Mouse (Mus musculus) CH12.LX (cell line): ENCODE results near the gene Arhgef40. TPM values are rescaled to one million over a fixed set of nuclear protein-coding genes. Genes with fewer than 3 reads are reported as not detected.
A peak's percentile ranks its signal among the peaks of the same experiment; 100 is the strongest.

Experiments
- DNase-seq: peaks from one replicate; pipeline ENCODE4 v3.0.0-alpha.2; 2013; ENCODE audit errors: extremely low read depth
- H3K27ac ChIP-seq: 2 replicates; pipeline ENCODE4 v1.5.1; 2012; ENCODE audit warnings: low read depth, mild to moderate bottlenecking, control low read depth, moderate library complexity; ENCODE audit not compliant: insufficient read depth
- H3K27me3 ChIP-seq: replicated peaks from 2 replicates; pipeline ENCODE3; 2012; ENCODE audit warnings: inconsistent platforms
- H3K36me3 ChIP-seq, 2 experiments: replicated peaks in 1 of 2; 2 replicates each; pipeline versions ENCODE3 to v1.6.1; 2012; ENCODE audit warnings: inconsistent platforms in 1 of 2, low read length in 1 of 2, mild to moderate bottlenecking in 1 of 2, mixed read lengths in 1 of 2, moderate library complexity in 1 of 2; ENCODE audit not compliant: control insufficient read depth in 1 of 2, insufficient read depth in 1 of 2
- H3K4me1 ChIP-seq, 2 experiments: 2 replicates each; pipeline ENCODE4 v1.6.1; 2012; ENCODE audit warnings: inconsistent platforms in 1 of 2, moderate library complexity in 1 of 2; ENCODE audit not compliant: insufficient read depth in 2 of 2, control insufficient read depth in 1 of 2
- H3K4me2 ChIP-seq: 2 replicates; pipeline ENCODE4 v1.6.1; 2012; ENCODE audit warnings: low read depth, mild to moderate bottlenecking, control low read depth; ENCODE audit not compliant: poor library complexity, insufficient read depth, severe bottlenecking
- H3K4me3 ChIP-seq, 3 experiments: fragments of 150-350 bp in 1 of 3; sonication (generic) in 1 of 3; replicated peaks in 1 of 3; 2 replicates each; pipeline versions ENCODE3 to v1.5.1; 2011 to 2012; ENCODE audit warnings: low read depth in 2 of 3, low read length in 2 of 3, mild to moderate bottlenecking in 2 of 3, moderate library complexity in 2 of 3, control low read depth in 1 of 3, improper control_type of control experiment in 1 of 3, inconsistent platforms in 1 of 3, mixed read lengths in 1 of 3; ENCODE audit not compliant: poor library complexity in 1 of 3
- H3K79me2 ChIP-seq: replicated peaks from 2 replicates; pipeline ENCODE4 v1.6.1; 2012; ENCODE audit warnings: mild to moderate bottlenecking, moderate library complexity; ENCODE audit not compliant: control insufficient read depth, poor library complexity, insufficient read depth, severe bottlenecking; ENCODE audit errors: extremely low read depth
- H3K9ac ChIP-seq: 2 replicates; pipeline ENCODE4 v1.6.1; 2012; ENCODE audit warnings: low read depth, mild to moderate bottlenecking, control low read depth, moderate library complexity; ENCODE audit not compliant: insufficient read depth
- H3K9me3 ChIP-seq: replicated peaks from 2 replicates; pipeline ENCODE3; 2012; ENCODE audit warnings: low read length, inconsistent platforms, mixed read lengths
- BHLHE40 ChIP-seq: IDR thresholded peaks from 2 replicates; pipeline ENCODE4 v1.6.1; 2011; ENCODE audit warnings: mild to moderate bottlenecking, low read depth, low read length, improper control_type of control experiment
- CHD2 ChIP-seq: IDR thresholded peaks from 2 replicates; pipeline ENCODE4 v1.6.1; 2011; ENCODE audit warnings: low read length, improper control_type of control experiment
- CTCF ChIP-seq, 2 experiments: IDR thresholded peaks in 1 of 2; conservative IDR thresholded peaks in 1 of 2; 2 replicates each; pipeline ENCODE4 v1.5.1; 2011 to 2012; ENCODE audit warnings: low read depth in 2 of 2, low read length in 2 of 2, improper control_type of control experiment in 1 of 2, inconsistent platforms in 1 of 2, mild to moderate bottlenecking in 1 of 2, moderate library complexity in 1 of 2
- E2F4 ChIP-seq: IDR thresholded peaks from 2 replicates; pipeline ENCODE4 v1.6.1; 2011; ENCODE audit warnings: low read depth, low read length, improper control_type of control experiment; ENCODE audit not compliant: insufficient replicate concordance
- EP300 ChIP-seq: IDR thresholded peaks from 2 replicates; pipeline ENCODE4 v1.6.1; 2011; ENCODE audit warnings: low read length, improper control_type of control experiment
- ETS1 ChIP-seq: conservative IDR thresholded peaks from 2 replicates; pipeline ENCODE4 v1.6.1; 2012; ENCODE audit warnings: low read depth, mild to moderate bottlenecking, inconsistent platforms, low read length, improper control_type of control experiment, moderate library complexity
- GABPA ChIP-seq: IDR thresholded peaks from 2 replicates; pipeline ENCODE4 v1.6.1; 2012; ENCODE audit warnings: low read depth, low read length, improper control_type of control experiment, inconsistent platforms; ENCODE audit not compliant: insufficient replicate concordance
- IRF4 ChIP-seq: IDR thresholded peaks from 2 replicates; pipeline ENCODE4 v1.6.1; 2014; ENCODE audit warnings: low read depth, mild to moderate bottlenecking, inconsistent platforms, low read length, improper control_type of control experiment
- JUND ChIP-seq: conservative IDR thresholded peaks from 2 replicates; pipeline ENCODE4 v1.6.1; 2011; ENCODE audit warnings: low read depth, low read length, improper control_type of control experiment
- MAFK ChIP-seq: IDR thresholded peaks from 2 replicates; pipeline ENCODE4 v1.6.1; 2011; ENCODE audit warnings: low read length, improper control_type of control experiment; ENCODE audit not compliant: insufficient replicate concordance
- MAZ ChIP-seq: IDR thresholded peaks from 2 replicates; pipeline ENCODE4 v1.6.1; 2012; ENCODE audit warnings: low read depth, mild to moderate bottlenecking, inconsistent platforms, low read length, improper control_type of control experiment, moderate library complexity
- MEF2A ChIP-seq: IDR thresholded peaks from 2 replicates; pipeline ENCODE4 v1.6.1; 2014; ENCODE audit warnings: low read depth, mild to moderate bottlenecking, inconsistent platforms, low read length, improper control_type of control experiment, borderline replicate concordance
- MYC ChIP-seq: IDR thresholded peaks from 2 replicates; pipeline ENCODE4 v1.6.1; 2011; ENCODE audit warnings: low read depth, mild to moderate bottlenecking, improper control_type of control experiment, low read length
- PAX5 ChIP-seq: IDR thresholded peaks from 2 replicates; pipeline ENCODE4 v1.6.1; 2012; ENCODE audit warnings: low read length, inconsistent platforms, mixed read lengths
- POLR2A ChIP-seq: IDR thresholded peaks from 2 replicates; pipeline ENCODE4 v1.6.1; 2011; ENCODE audit warnings: low read depth, mild to moderate bottlenecking, improper control_type of control experiment, low read length
- SIN3A ChIP-seq: IDR thresholded peaks from 2 replicates; pipeline ENCODE4 v1.6.1; 2012; ENCODE audit warnings: low read length, improper control_type of control experiment, inconsistent platforms
- TCF12 ChIP-seq: IDR thresholded peaks from 2 replicates; pipeline ENCODE4 v1.6.1; 2014; ENCODE audit warnings: low read depth, mild to moderate bottlenecking, inconsistent platforms, low read length, improper control_type of control experiment
- UBTF ChIP-seq: IDR thresholded peaks from 2 replicates; pipeline ENCODE4 v1.6.1; 2012; ENCODE audit warnings: low read depth, mild to moderate bottlenecking, inconsistent platforms, low read length, improper control_type of control experiment, moderate library complexity
- ZC3H11A ChIP-seq: IDR thresholded peaks from 2 replicates; pipeline ENCODE4 v1.6.1; 2012; ENCODE audit warnings: low read depth, mild to moderate bottlenecking, inconsistent platforms, low read length, improper control_type of control experiment
- ZMIZ1 ChIP-seq: IDR thresholded peaks from 2 replicates; pipeline ENCODE4 v1.6.1; 2012; ENCODE audit warnings: low read depth, mild to moderate bottlenecking, inconsistent platforms, low read length, improper control_type of control experiment
- ZNF384 ChIP-seq: IDR thresholded peaks from 2 replicates; pipeline ENCODE4 v1.6.1; 2012; ENCODE audit warnings: low read depth, low read length, improper control_type of control experiment, inconsistent platforms
- dilution Hi-C: fragments of 300-500 bp; cut with MboI; formaldehyde crosslinking; loops from 2 replicates; pipeline ENCODE4 v1.14.3; 2020; ENCODE audit warnings: low sequenced_read_pairs; ENCODE audit not compliant: extremely low pct_unique_long_range_greater_than_20kb, extremely low pct_ligation_motif_present
- in situ Hi-C: fragments of 300-500 bp; cut with MboI; formaldehyde crosslinking; loops from 3 replicates; pipeline ENCODE4 v1.14.3; 2019; ENCODE audit warnings: low sequenced_read_pairs, low pct_ligation_motif_present, low pct_unique_long_range_greater_than_20kb, mixed read lengths
- polyA plus RNA-seq: library from polyadenylated mRNA; unstranded; fragments of >175 nt; gene quantifications from 2 replicates; pipeline ENCODE4 v1.2.1, GENCODE M21; 2012; ENCODE audit warnings: low read depth; ENCODE audit not compliant: insufficient read length
- total RNA-seq, 2 experiments: library from RNA; depleted of rRNA; stranded (reverse); fragments of 300-350 nt in 1 of 2; fragments of >200 nt in 1 of 2; gene quantifications; 2 replicates each; pipeline ENCODE4 v1.2.3; 2012 to 2014

Gene Arhgef40
- total and polyA plus RNA-seq, 3 experiments = 0.62 to 3.8 (median 1.1) TPM

- no peaks in the 10 kb centered on the region for H3K79me2 ChIP-seq
- H3K4me2 ChIP-seq = no peak overlapping the region
- H3K36me3 ChIP-seq = no peaks in the 10 kb centered on the region
- no peaks in the 10 kb centered on the region for H3K27me3 ChIP-seq
- no peak overlapping the region for H3K27ac ChIP-seq
- in situ Hi-C loops (no loop called here), dilution Hi-C loops (no loop called here)
- H3K4me3 ChIP-seq = no peak overlapping the region
- H3K9ac ChIP-seq = no peak overlapping the region
- H3K9me3 ChIP-seq = no peaks in the 10 kb centered on the region
- TF ChIP-seq BHLHE40 (no peak), GABPA (no peak), MAFK (no peak), PAX5 (no peak), JUND (no peak), MYC (no peak), MEF2A (no peak), ETS1 (no peak), IRF4 (no peak), E2F4 (no peak), SIN3A (no peak), CHD2 (no peak), POLR2A (no peak), CTCF (conservative IDR thresholded peaks at IDR 0.05 in 1 of 2, IDR thresholded peaks at IDR 0.05 in 1 of 2; ENCODE audit: low read depth in 2 of 2, low read length in 2 of 2) (no peak), UBTF (no peak), ZNF384 (no peak), TCF12 (no peak), ZMIZ1 (no peak), MAZ (no peak), ZC3H11A (no peak)
- 0 out of 4 replicates have a peak, but pooled peaks cover 0 to 5% of the 10 kb centered on the region in 2 experiments for H3K4me1 ChIP-seq
- no peak for DNase-seq
Observed at GRCm38 (mm10) chr14:51967400-51967799, 17.1 kb upstream of the Arhgef40 start.

- no peak for DNase-seq
- TF ChIP-seq EP300 (peak; percentile 80), POLR2A (no peak), IRF4 (peak; percentile 86)
- no peak overlapping the region for H3K27ac ChIP-seq
- H3K4me3 ChIP-seq = no peak overlapping the region
- H3K36me3 ChIP-seq = no peaks in the 10 kb centered on the region
- H3K4me2 ChIP-seq = peak overlapping the region; percentile 11
- no peaks in the 10 kb centered on the region for H3K79me2 ChIP-seq
- in situ Hi-C loops (no loop called here), dilution Hi-C loops (no loop called here)
- H3K4me1 ChIP-seq = peaks cover 2 to 18% of the 10 kb centered on the region in 2 experiments; a peak in 3 of 4 replicates
- H3K9me3 ChIP-seq = peaks cover 6% of the 10 kb centered on the region
- no peak overlapping the region for H3K9ac ChIP-seq
- H3K27me3 ChIP-seq = peaks cover 19% of the 10 kb centered on the region
Observed at GRCm38 (mm10) chr14:51979252-51979651, 5.3 kb upstream of the Arhgef40 start.
